Mouse (Mus musculus) myocyte (in vitro differentiated cells): ENCODE measurements at regions not wholly inside any gene's neighbourhood (a gene's known extent, or its start where the extent isn't known, plus 50 kb on each side); places are given as distances from the start of the nearest gene placed in this dataset.

Experiments used
- CEBPB ChIP-seq: IDR thresholded peaks from 2 replicates; pipeline ENCODE4 v1.6.1; 2011; ENCODE audit warnings: mild to moderate bottlenecking, moderate library complexity; ENCODE audit not compliant: poor library complexity, insufficient read depth, severe bottlenecking
- E2F4 ChIP-seq: IDR thresholded peaks from one replicate; pipeline ENCODE4 v1.6.1; 2011; ENCODE audit warnings: mild to moderate bottlenecking, control low read depth, moderate library complexity; ENCODE audit not compliant: insufficient read depth
- MAX ChIP-seq: IDR thresholded peaks from one replicate; pipeline ENCODE4 v1.6.1; 2011; ENCODE audit warnings: low read depth, mild to moderate bottlenecking, control low read depth
- MYOD1 ChIP-seq, 3 experiments: IDR thresholded peaks; one replicate each; pipeline ENCODE4 v1.6.1; 2011; ENCODE audit warnings: control low read depth in 2 of 3, low read depth in 2 of 3, mild to moderate bottlenecking in 2 of 3, moderate library complexity in 1 of 3; ENCODE audit not compliant: insufficient read length in 2 of 3, control insufficient read depth in 1 of 3
- MYOG ChIP-seq, 3 experiments: IDR thresholded peaks; one replicate each; pipeline ENCODE4 v1.6.1; 2011; ENCODE audit warnings: control low read depth in 2 of 3, low read depth in 2 of 3, mild to moderate bottlenecking in 2 of 3; ENCODE audit not compliant: insufficient read length in 2 of 3, control insufficient read depth in 1 of 3, insufficient read depth in 1 of 3
- POLR2A ChIP-seq: IDR thresholded peaks from one replicate; pipeline ENCODE4 v1.6.1; 2011; ENCODE audit warnings: low read depth, mild to moderate bottlenecking, control low read depth, moderate library complexity; ENCODE audit not compliant: insufficient read length
- POLR2AphosphoS2 ChIP-seq: IDR thresholded peaks from one replicate; pipeline ENCODE4 v1.6.1; 2011; ENCODE audit warnings: low read depth, control low read depth; ENCODE audit not compliant: insufficient read length
- REST ChIP-seq: IDR thresholded peaks from one replicate; pipeline ENCODE4 v1.6.1; 2011; ENCODE audit warnings: mild to moderate bottlenecking, control low read depth, moderate library complexity; ENCODE audit not compliant: insufficient read depth, insufficient read length
- SRF ChIP-seq: IDR thresholded peaks from one replicate; pipeline ENCODE4 v1.6.1; 2011; ENCODE audit warnings: low read depth; ENCODE audit not compliant: control insufficient read depth, insufficient read length
- TCF12 ChIP-seq: IDR thresholded peaks from one replicate; pipeline ENCODE4 v1.6.1; 2011; ENCODE audit warnings: mild to moderate bottlenecking, control low read depth; ENCODE audit not compliant: poor library complexity, insufficient read depth, severe bottlenecking
- TCF3 ChIP-seq: IDR thresholded peaks from one replicate; pipeline ENCODE4 v1.6.1; 2011; ENCODE audit warnings: low read depth, control low read depth; ENCODE audit not compliant: insufficient read length
- USF1 ChIP-seq: IDR thresholded peaks from one replicate; pipeline ENCODE4 v1.6.1; 2011; ENCODE audit warnings: low read depth, mild to moderate bottlenecking, control low read depth, moderate library complexity

GRCm38 (mm10) chr3:70482521-70482920 is 475.1 kb downstream of the Otol1 start:
- TF ChIP-seq POLR2AphosphoS2 (no peak), POLR2A (no peak), MAX (no peak), CEBPB (no peak), MYOD1 (IDR thresholded peaks at IDR 0.05; ENCODE audit: control insufficient read depth in 1 of 3, insufficient read length in 2 of 3, low read depth in 2 of 3) (no peak), E2F4 (no peak), TCF12 (no peak), TCF3 (no peak), USF1 (no peak), SRF (no peak), MYOG (IDR thresholded peaks at IDR 0.05; ENCODE audit: control insufficient read depth in 1 of 3, insufficient read depth in 1 of 3, insufficient read length in 2 of 3, low read depth in 2 of 3) (no peak), REST (no peak)
